20 mouse cellular contexts compared by ENCODE assay signal in the genomic region with DNA sequence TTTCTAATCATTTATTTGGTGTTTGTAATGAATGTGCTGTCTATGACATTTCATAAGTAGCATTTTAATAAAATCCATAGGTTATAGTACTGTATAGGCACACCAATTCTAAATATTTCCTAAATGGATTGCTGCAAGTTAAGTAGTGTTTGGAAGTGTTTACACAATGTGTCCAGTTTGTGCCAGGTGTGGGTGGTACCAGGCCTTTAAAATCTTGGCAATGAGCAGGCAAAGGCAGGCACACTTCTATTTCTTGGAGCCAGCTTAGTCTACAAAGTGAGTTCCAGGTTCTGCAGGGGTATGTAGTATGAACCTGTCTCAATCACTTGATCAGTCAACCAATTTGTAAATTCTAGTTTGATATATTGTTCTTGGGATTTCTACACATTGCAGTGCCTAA. TPM values are rescaled to one million over a fixed set of nuclear protein-coding genes. Genes with fewer than 3 reads are reported as not detected.
DNase-seq lines count a peak whose midpoint lies in the region; ATAC-seq and TF ChIP-seq lines count a peak whose summit lies in the region.
"Had no signal": no experiment of that assay in that cellular context is flagged by ENCODE, and none has a peak within 500 bp of the region (broad histone marks: within the 10 kb centered on the region; RNA-seq: fewer than 3 reads in every experiment).

No protein-coding gene starts in this region.

- no peak for TF ChIP-seq POLR2A in kidney, adult 2 months (IDR thresholded peaks at IDR 0.05; ENCODE audit: low read depth, low read length)
- TF ChIP-seq POLR2A in lung, adult 2 months (IDR thresholded peaks at IDR 0.05; ENCODE audit: borderline replicate concordance, extremely low read depth, low read depth, low read length) = no peak

- H3K27ac ChIP-seq in kidney, adult 2 months (ENCODE audit: insufficient read depth, low read depth, low read length) = no peak overlapping the region
- no peak overlapping the region for H3K27ac ChIP-seq in kidney, embryonic 15.5 days
- H3K27ac ChIP-seq: embryonic facial prominence, embryonic 10.5 days; forebrain, embryonic 10.5 days; heart, embryonic 13.5 days; hindbrain, embryonic 13.5 days; intestine, embryonic 15.5 days had no signal

- H3K27me3 ChIP-seq in kidney, adult 2 months (replicated peaks; ENCODE audit: control insufficient read depth, insufficient read depth, low read length) = no peaks in the 10 kb centered on the region
- 0 out of 2 replicates have a peak, but pooled peaks cover 21% of the 10 kb centered on the region for H3K27me3 ChIP-seq in kidney, embryonic 15.5 days
- H3K27me3 ChIP-seq: heart, embryonic 13.5 days; hindbrain, embryonic 13.5 days; intestine, embryonic 15.5 days had no signal

- peak; percentile 11 for DNase-seq in adrenal gland, postnatal 10 days
- DNase-seq in adrenal gland, adult 8-10 months = no peak
- peak; percentile 22 for DNase-seq in kidney, adult 2 months
- peak; percentile 18 for DNase-seq in lung, postnatal 25 days (ENCODE audit: low spot score)
- DNase-seq in lung, adult 2 months = no peak
- DNase-seq in embryo, embryonic 10 days (ENCODE audit: low spot score) = no peak
- DNase-seq: adrenal gland, postnatal 14 days; B cell, adult 2 months; cerebellum, adult 18-20 months; cerebellum, adult 9-11 months; cerebellum, postnatal 36 days had no signal

- no peak overlapping the region for H3K9ac ChIP-seq in kidney, embryonic 15.5 days
- H3K9ac ChIP-seq: heart, embryonic 13.5 days; hindbrain, embryonic 13.5 days; intestine, embryonic 15.5 days had no signal

- TF ChIP-seq CTCF in kidney, adult 2 months (conservative IDR thresholded peaks at IDR 0.05; ENCODE audit: insufficient read depth, insufficient read length, low read depth, low read length) = no peak
- TF ChIP-seq CTCF in lung, adult 2 months (IDR thresholded peaks at IDR 0.05; ENCODE audit: insufficient read depth, low read length) = no peak

- no peak for ATAC-seq in kidney, embryonic 15.5 days (replicated peaks; ENCODE audit: low FRiP score)
- ATAC-seq: CD4-positive, CD25-positive, alpha-beta regulatory T cell, adult 4 months; forebrain, embryonic 14.5 days had no signal

- no peak overlapping the region for H3K4me3 ChIP-seq in kidney, adult 2 months (ENCODE audit: insufficient read depth, low read depth, low read length)
- no peak overlapping the region for H3K4me3 ChIP-seq in kidney, embryonic 15.5 days (replicated peaks)
- H3K4me3 ChIP-seq in lung, adult 2 months (replicated peaks; ENCODE audit: extremely low read depth, low read depth, low read length) = no peak overlapping the region
- H3K4me3 ChIP-seq: embryonic facial prominence, embryonic 10.5 days; forebrain, embryonic 10.5 days; heart, embryonic 13.5 days; hindbrain, embryonic 13.5 days; intestine, embryonic 15.5 days had no signal

- H3K36me3 ChIP-seq in kidney, adult 2 months (ENCODE audit: control insufficient read depth, insufficient read depth, low read length) = no peaks in the 10 kb centered on the region
- H3K36me3 ChIP-seq in kidney, embryonic 15.5 days = no peaks in the 10 kb centered on the region
- H3K36me3 ChIP-seq: embryonic facial prominence, embryonic 10.5 days; forebrain, embryonic 10.5 days; G1E; heart, embryonic 13.5 days; hindbrain, embryonic 13.5 days; intestine, embryonic 15.5 days had no signal

- no peaks in the 10 kb centered on the region for H3K9me3 ChIP-seq in kidney, embryonic 15.5 days (replicated peaks)
- H3K9me3 ChIP-seq: embryonic facial prominence, embryonic 10.5 days; forebrain, embryonic 10.5 days; heart, embryonic 13.5 days; hindbrain, embryonic 13.5 days; intestine, embryonic 15.5 days had no signal

- peaks cover 5% of the 10 kb centered on the region; the same call in 1 of the 2 replicates for H3K4me1 ChIP-seq in kidney, adult 2 months (ENCODE audit: control insufficient read depth, insufficient read depth, low read length)
- H3K4me1 ChIP-seq in kidney, embryonic 15.5 days = peaks cover 6% of the 10 kb centered on the region; the same call in 1 of the 2 replicates
- no peaks in the 10 kb centered on the region for H3K4me1 ChIP-seq in lung, adult 2 months (ENCODE audit: control insufficient read depth, insufficient read depth, low read length)
- H3K4me1 ChIP-seq: forebrain, embryonic 10.5 days; hindbrain, embryonic 13.5 days; intestine, embryonic 15.5 days had no signal

- H3K4me2 ChIP-seq in kidney, embryonic 15.5 days = no peak overlapping the region
- H3K4me2 ChIP-seq: heart, embryonic 13.5 days; hindbrain, embryonic 13.5 days; intestine, embryonic 15.5 days had no signal

RNA-seq across cellular contexts. Expression of gene Kcnj2, which starts 22.3 kb away (rescaled TPM):
- 1 to 10 TPM; 4.5 to 7.6 TPM for total RNA-seq in adrenal gland, postnatal 10 days (2021)
- total RNA-seq in adrenal gland, adult 8-10 months (2022) = 10 to 100 TPM in 3 of 4 experiments, 1 to 10 TPM in 1; 6.3 to 39.4 (median 22.9) TPM
- polyA plus RNA-seq in kidney, adult 2 months (2012; rRNA removed) = 0.73 and 1.1 TPM in 2 replicates
- polyA plus RNA-seq in kidney, embryonic 15.5 days (2015; fragmentation: Nextera tagmentation; extraction: Ambion mirVana) = 2.1 and 2.5 TPM in 2 replicates
- 2.6 and 3.8 TPM in 2 replicates for polyA plus RNA-seq in lung, adult 2 months (2012; rRNA removed)
- polyA plus RNA-seq: CD4-positive, CD25-positive, alpha-beta regulatory T cell, adult 4 months; G1E had no signal

Comparison
In these comparisons a context has a peak if more than half of its experiments do, and no peak if none do; other contexts are left out.
1. DNase-seq: peak in adrenal gland, postnatal 10 days (single experiment), kidney, adult 2 months (single experiment) and lung, postnatal 25 days (single experiment); none in adrenal gland, adult 8-10 months (single experiment), lung, adult 2 months (single experiment) and embryo, embryonic 10 days (single experiment).